Mouse (Mus musculus) ES-Bruce4 (cell line): ENCODE results near the gene Phc2. TPM values are rescaled to one million over a fixed set of nuclear protein-coding genes. Genes with fewer than 3 reads are reported as not detected.
A peak's percentile ranks its signal among the peaks of the same experiment; 100 is the strongest.

ENCODE experiments used
- H3K27ac ChIP-seq: 2 replicates; pipeline ENCODE4 v1.5.1; 2012; ENCODE audit warnings: low read length, inconsistent platforms; ENCODE audit not compliant: insufficient read depth
- H3K27me3 ChIP-seq: 2 replicates; pipeline ENCODE4 v1.6.1; 2012; ENCODE audit warnings: mild to moderate bottlenecking, low read length, inconsistent platforms; ENCODE audit not compliant: control insufficient read depth, poor library complexity, insufficient read depth, severe bottlenecking
- H3K36me3 ChIP-seq: 2 replicates; pipeline ENCODE4 v1.6.1; 2012; ENCODE audit warnings: inconsistent platforms, mild to moderate bottlenecking, low read length, moderate library complexity; ENCODE audit not compliant: control insufficient read depth, poor library complexity, insufficient read depth, severe bottlenecking
- H3K4me1 ChIP-seq: one replicate; pipeline ENCODE4 v1.8.1; 2011; ENCODE audit warnings: low read length; ENCODE audit not compliant: control insufficient read depth, insufficient read depth
- H3K4me3 ChIP-seq: 2 replicates; pipeline ENCODE4 v1.5.1; 2011; ENCODE audit warnings: low read depth, mild to moderate bottlenecking, low read length
- H3K9ac ChIP-seq: 2 replicates; pipeline ENCODE4 v1.6.1; 2012; ENCODE audit warnings: low read depth, mild to moderate bottlenecking, inconsistent platforms; ENCODE audit not compliant: poor library complexity, severe bottlenecking
- H3K9me3 ChIP-seq: replicated peaks from 2 replicates; pipeline ENCODE4 v1.6.1; 2012; ENCODE audit warnings: mild to moderate bottlenecking, low read length, inconsistent platforms; ENCODE audit not compliant: control insufficient read depth, poor library complexity, insufficient read depth, severe bottlenecking
- CTCF ChIP-seq: IDR thresholded peaks from one replicate; pipeline ENCODE4 v1.8.1; 2011; ENCODE audit warnings: low read depth, low read length
- EP300 ChIP-seq: IDR thresholded peaks from 2 replicates; pipeline ENCODE4 v1.6.1; 2011; ENCODE audit warnings: low read depth, low read length; ENCODE audit not compliant: insufficient read depth
- POLR2A ChIP-seq: IDR thresholded peaks from one replicate; pipeline ENCODE4 v1.8.1; 2011; ENCODE audit warnings: low read length; ENCODE audit not compliant: insufficient read depth
- polyA plus RNA-seq: library from polyadenylated mRNA; stranded (reverse); fragments of >200 nt; gene quantifications from 2 replicates; pipeline ENCODE4 v1.2.4, GENCODE M21; 2011; ENCODE audit warnings: low read depth; ENCODE audit not compliant: missing spikeins, insufficient read depth, insufficient read length

The Phc2 gene
- polyA plus RNA-seq, 1 experiment: 38.4 TPM

DNA sequence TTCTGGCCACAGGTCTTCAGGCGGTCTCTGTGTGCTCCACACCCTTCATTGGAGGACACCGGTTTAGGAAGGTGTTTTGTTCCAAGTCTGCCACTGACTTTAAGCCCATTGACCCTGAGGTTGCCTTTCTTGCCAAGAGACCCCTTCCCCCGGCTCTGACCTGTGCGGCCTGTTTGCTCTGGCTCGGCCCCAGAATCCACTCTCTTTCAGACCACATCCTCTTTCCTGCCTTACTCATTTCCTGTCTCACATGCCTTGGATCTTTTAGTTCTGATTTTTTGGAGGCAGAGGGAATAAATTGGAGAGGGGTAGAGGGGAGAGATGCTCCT, 75.2 kb downstream of the Phc2 start:
- Histone ChIP-seq H3K36me3 (no peaks in the 10 kb centered on the region), H3K4me3 (no peak overlapping the region), H3K4me1 (peaks cover 3% of the 10 kb centered on the region), H3K27ac (no peak overlapping the region), H3K27me3 (no peaks in the 10 kb centered on the region), H3K9me3 (no peaks in the 10 kb centered on the region), H3K9ac (no peak overlapping the region)
- TF ChIP-seq CTCF (no peak), EP300 (no peak), POLR2A (no peak)

DNA sequence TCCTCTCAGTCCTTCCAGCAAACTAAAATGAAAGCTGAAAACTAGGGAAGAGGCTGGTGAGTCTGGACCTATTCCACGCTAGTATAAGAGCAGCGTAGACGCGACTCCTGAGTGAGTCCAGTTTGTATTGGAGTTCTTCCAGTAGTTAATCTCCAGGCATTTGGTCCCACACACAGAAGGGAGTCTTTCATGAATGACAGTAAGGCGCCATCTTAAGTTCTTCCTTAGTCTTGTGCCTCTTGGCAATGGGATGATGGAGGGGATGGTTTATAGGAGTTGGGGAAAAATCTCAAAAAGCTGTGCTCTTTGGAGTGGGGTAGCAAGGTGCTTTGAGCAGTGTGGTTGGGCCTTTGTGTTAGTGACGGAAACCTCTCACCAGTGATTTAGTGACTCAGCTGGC, 75.8 kb downstream of the Phc2 start:
- Histone ChIP-seq H3K27ac (no peak overlapping the region), H3K4me3 (no peak overlapping the region), H3K36me3 (no peaks in the 10 kb centered on the region), H3K4me1 (peaks cover 3% of the 10 kb centered on the region), H3K27me3 (no peaks in the 10 kb centered on the region), H3K9ac (no peak overlapping the region), H3K9me3 (no peaks in the 10 kb centered on the region)
- TF ChIP-seq EP300: no peak
- no peak for TF ChIP-seq CTCF
- no peak for TF ChIP-seq POLR2A

DNA sequence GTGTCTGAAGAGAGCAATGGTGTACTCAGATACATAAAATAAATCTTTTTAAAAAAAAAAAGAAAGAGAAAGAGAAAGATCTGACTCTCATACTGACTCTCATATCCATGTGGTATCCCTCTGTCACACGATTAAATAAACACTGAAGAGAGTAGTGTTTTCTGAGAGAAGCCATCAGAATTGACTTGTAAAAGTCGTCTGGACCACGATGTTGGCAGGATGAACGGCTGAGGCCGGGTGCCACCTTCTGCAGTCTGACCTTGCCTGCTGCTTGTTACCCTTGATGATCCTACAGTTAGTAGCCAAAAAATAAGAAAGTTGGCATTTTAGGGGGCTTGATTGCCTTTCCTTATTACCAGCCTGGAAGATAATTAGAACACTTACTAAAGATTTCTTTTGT, 78.3 kb downstream of the Phc2 start:
- no peak overlapping the region for H3K9ac ChIP-seq
- H3K27ac ChIP-seq: no peak overlapping the region

DNA sequence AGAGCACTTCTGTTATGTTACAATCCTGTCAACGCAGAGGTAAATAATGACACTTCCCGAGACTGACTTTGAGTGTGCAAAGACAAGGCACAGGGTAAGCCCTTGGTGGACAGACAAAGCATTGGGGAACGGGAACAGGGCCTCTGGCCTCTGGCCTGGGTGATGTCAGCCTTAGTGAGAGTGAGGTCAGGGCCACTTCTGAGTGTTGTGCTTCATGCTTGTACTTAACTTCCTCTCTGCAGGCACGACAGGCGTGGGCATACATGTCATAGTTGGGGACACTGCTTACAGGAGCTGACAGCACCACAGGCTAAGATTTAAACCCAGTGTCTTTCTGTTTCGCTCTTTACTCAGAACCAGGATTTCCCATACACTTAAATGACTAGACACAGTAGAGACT, 79.0 kb downstream of the Phc2 start:
- no peaks in the 10 kb centered on the region for H3K36me3 ChIP-seq

More for the DNA sequence above, 78.3 kb downstream of the Phc2 start:
- no peaks in the 10 kb centered on the region for H3K27me3 ChIP-seq
- no peaks in the 10 kb centered on the region for H3K9me3 ChIP-seq
- peaks cover 8% of the 10 kb centered on the region for H3K4me1 ChIP-seq
- H3K4me3 ChIP-seq: no peak overlapping the region
- no peaks in the 10 kb centered on the region for H3K36me3 ChIP-seq
- TF ChIP-seq CTCF: no peak
- TF ChIP-seq EP300: no peak
- no peak for TF ChIP-seq POLR2A

DNA sequence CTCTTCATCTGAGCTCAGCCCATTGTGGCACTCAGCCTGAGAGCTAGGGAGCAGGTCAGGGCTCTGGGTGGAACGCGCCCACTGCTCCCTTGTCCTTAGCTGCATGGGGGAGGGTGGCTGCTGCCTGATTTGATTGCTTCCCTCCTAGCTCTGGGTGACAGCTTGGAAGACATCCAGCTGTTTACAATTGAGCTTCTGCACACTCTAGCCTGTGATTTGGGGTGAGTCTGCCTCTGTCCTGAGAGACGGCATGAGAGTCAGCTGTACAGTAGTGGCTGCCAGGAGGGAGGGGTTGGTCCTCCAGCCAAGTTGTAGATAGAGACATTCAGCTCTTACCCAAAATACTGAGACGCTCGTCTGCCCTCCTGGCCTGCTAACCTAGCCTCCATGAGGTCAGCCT, 79.7 kb downstream of the Phc2 start:
- no peaks in the 10 kb centered on the region for H3K36me3 ChIP-seq
- no peaks in the 10 kb centered on the region for H3K9me3 ChIP-seq
- no peak for TF ChIP-seq EP300
- no peak for TF ChIP-seq POLR2A
- TF ChIP-seq CTCF: no peak
- peaks cover 10% of the 10 kb centered on the region for H3K4me1 ChIP-seq
- H3K9ac ChIP-seq: no peak overlapping the region
- H3K4me3 ChIP-seq: no peak overlapping the region
- no peaks in the 10 kb centered on the region for H3K27me3 ChIP-seq
- H3K27ac ChIP-seq: no peak overlapping the region

More for the DNA sequence above, 79.0 kb downstream of the Phc2 start:
- H3K9me3 ChIP-seq: no peaks in the 10 kb centered on the region
- TF ChIP-seq POLR2A: no peak
- no peak for TF ChIP-seq CTCF
- no peak for TF ChIP-seq EP300
- no peak overlapping the region for H3K9ac ChIP-seq
- no peak overlapping the region for H3K4me3 ChIP-seq
- no peak overlapping the region for H3K27ac ChIP-seq
- H3K4me1 ChIP-seq: peaks cover 10% of the 10 kb centered on the region
- no peaks in the 10 kb centered on the region for H3K27me3 ChIP-seq

DNA sequence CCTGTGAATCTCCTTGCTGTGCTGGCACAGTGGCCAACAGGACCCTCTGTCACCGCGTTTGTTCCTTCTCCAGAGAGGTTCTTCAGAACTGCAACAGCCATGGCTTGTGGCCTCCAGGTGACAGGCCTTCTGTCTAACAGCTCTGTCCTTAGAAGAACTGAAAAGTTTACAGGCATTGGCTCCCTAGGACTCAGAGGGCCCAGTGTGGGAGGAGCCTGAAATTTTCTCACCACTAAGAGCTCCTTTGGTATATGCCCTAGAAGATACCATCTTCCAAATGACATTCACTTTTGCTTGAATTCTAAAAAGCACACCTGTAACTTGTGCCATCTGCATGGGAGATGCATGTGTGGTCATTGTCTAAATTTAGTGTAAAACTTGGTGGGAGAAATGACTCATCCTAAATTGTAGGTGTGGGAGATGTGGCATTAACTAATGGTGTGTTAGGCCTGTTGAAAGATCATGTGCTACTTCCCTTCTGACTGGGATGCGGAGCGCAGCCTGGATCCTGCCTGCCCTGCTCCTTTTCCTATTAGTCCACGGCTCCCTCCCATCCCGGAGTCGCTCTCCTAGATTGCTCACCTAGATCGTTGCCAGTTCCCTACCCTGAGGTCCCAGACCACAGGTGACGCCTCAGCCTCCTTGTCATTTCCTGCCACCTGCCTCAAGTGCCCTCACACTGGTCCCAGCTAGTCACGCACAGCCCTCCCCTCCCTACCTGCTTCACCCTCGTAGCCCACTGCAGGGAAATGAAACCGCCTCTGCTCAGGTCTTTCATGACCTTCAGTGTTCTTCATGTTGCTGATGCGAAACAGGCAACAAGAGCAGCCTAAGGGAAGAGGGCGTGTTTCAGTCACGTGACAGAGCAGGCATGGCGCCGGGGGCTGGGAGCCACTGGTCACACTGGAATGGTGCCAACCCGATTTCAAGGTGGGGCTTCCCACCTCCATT, 80.5 kb downstream of the Phc2 start:
- Histone ChIP-seq H3K27ac (no peak overlapping the region), H3K4me3 (no peak overlapping the region), H3K4me1 (peaks cover 10% of the 10 kb centered on the region), H3K36me3 (no peaks in the 10 kb centered on the region), H3K9me3 (no peaks in the 10 kb centered on the region), H3K9ac (no peak overlapping the region), H3K27me3 (no peaks in the 10 kb centered on the region)
- TF ChIP-seq CTCF (no peak), EP300 (0 out of 2 replicates have a peak, but pooled peaks have one; percentile 63), POLR2A (no peak)
